Mouse (Mus musculus): ENCODE results near the gene Gm8271.
"Not testable (repeated sequence)": the region's sequence is repeated elsewhere in the genome, so short reads cannot be mapped to it uniquely, and the experiment has no call there.

- not testable (repeated sequence) for TF ChIP-seq POLR2A (IDR thresholded peaks at IDR 0.05; ENCODE audit: extremely low read depth, insufficient read depth, low read length); CTCF (IDR thresholded peaks at IDR 0.05; ENCODE audit: low read depth, low read length)
Observed at GRCm38 (mm10) chr14:5185493-5185892, at the start of gene Gm8271.
